Mouse (Mus musculus) cerebellum, postnatal 25 days (tissue): ENCODE data around the gene Capn7.

ENCODE experiments used
- DNase-seq, 2 experiments: peaks; one replicate each; pipeline ENCODE4 v3.0.0; 2021; ENCODE audit warnings: mixed read lengths in 2 of 2

Gene Capn7

GRCm38 (mm10) chr14:31367951-31368350, 31.5 kb downstream of the Capn7 start:
- no peak for DNase-seq

- DNase-seq = no peak
Observed at GRCm38 (mm10) chr14:31369377-31369776, 32.9 kb downstream of the Capn7 start.

GRCm38 (mm10) chr14:31374390-31374789, 38.0 kb downstream of the Capn7 start:
- no peak for DNase-seq

- DNase-seq = no peak
Observed at GRCm38 (mm10) chr14:31376331-31376730, 39.9 kb downstream of the Capn7 start.

DNA sequence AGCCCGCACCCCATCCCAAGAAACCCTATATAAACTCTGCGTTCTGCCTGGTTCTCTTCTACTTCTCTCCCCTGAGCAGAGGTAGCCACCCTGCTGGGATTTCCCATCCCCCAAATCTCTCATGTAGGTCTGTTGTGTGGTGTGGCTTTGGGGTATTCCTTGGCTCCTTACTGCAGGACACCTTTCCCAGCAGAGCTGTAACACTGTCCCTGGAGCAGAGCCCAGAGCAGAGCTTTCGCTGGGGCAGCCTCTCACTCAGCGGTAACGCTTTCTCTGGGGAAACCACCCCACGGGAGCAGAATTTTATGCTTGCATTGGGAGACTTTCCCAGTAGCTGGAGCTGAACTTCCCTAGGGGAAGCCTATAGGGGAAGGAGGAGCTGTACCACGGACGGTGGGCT, 45.8 kb downstream of the Capn7 start:
- DNase-seq = peak; percentile 69 to 75

GRCm38 (mm10) chr14:31383470-31384050, 47.1 kb downstream of the Capn7 start:
- peak; percentile 82 for DNase-seq

- DNase-seq = peak; percentile 82
Observed at GRCm38 (mm10) chr14:31384366-31385323, 48.2 kb downstream of the Capn7 start.

- DNase-seq = peak; percentile 34 to 46
Observed at GRCm38 (mm10) chr14:31385406-31385805, 49.0 kb downstream of the Capn7 start.

DNA sequence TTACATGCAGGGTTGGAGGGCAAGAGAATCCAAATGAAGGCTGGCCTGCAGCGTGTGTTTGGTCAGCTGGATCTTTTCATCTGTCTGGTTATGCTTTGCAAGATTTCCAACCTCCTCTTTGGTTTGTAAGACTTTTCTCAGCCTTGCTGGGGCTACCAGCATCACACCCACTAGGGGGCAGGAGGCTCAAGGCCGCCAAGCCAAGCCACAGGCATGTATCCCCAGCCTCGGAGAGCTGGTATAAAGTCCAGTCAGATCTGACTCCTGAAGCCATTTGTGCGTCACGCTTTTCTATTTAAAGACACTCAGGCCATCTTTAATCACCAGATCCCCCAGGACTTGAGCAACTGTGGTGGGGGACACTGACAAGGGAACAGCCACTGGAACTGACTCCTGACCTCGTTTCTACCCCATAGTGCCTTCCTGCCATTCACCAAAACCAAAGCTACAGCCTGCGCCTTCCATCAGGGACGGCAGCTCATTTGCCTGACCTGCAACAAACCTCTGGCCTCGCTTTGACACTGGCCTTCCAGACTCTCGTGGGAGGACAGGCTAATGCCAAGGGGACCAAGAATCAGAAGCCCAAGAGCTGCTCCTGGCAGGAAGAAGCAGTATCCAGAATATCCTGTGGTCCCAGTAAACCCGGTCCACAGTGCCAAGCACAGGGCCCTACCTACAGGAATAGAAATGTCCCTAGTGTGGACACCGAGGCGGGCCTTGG, 49.7 kb downstream of the Capn7 start:
- peak; percentile 81 to 89 for DNase-seq

DNA sequence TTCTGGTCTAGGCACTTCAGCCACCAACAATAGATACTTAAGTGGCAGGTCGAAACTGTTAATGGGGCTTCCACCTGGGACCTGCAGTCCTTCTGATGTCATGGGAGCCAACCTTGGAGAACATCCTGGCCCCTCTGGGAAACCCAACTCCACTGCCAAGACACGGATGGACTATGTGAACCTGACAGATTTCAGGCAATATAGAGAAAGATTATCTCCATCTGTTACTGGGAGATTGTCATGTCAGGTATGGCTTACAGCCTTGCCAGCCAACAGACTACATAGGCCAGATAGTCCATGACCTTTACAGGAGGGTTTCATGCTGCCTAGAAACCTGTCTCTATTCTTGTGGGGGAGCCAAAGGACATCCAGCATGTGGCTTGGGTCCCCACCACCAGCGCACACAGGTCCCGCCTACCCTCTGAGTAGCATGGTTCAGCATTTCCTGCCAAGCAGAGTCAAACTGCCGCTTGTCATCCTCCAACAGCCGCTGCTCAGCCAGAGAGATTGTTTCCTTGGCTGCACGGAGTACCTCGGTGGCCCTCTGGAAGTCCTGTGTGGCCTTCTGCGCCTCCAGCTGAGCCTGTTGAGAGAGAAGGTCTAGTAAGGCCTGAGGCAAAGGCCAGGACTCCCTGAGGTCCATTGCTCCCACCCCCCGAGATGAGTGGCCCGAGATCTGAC, 51.0 kb downstream of the Capn7 start:
- DNase-seq = peak; percentile 66 to 67

DNA sequence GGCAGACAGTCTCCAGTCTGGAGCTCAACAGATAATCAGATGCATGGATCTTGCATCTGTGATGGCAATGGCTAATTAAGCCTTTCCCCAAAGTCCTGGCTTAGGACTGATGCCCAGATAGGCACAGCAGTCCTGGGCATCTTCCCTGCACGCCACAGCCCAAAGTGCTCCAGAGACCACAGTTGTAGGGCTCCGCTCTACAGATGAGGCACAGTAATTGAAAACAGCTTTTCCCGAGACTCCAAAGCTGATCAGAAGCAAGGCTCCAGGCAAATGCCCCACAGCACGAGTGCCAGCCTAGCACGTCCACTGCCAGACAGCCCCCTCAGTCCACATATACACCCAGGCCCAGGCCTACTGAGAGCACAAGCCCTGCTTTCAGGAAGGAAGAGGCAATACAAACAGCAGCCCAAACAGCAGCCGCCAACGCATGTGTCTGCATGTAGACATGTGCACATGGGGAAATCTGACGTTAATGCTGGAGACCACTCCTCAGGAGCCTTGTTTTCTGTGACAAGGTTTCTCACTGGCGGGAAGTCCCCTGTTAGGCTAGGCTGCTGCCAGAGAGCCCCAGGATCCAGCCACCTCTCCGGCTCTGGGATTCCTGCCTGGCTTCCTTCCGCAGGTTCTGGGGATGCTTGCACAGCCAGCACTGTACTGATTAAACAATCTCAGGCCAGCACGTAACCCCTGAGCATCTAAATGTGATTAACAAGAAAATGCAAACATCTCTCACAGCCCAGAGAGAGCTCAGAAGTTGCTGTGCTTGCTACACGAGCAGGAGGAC, 51.8 kb downstream of the Capn7 start:
- peak; percentile 60 to 61 for DNase-seq

- DNase-seq = peak; percentile 11 to 16
Observed at GRCm38 (mm10) chr14:31389421-31390147, 53.1 kb downstream of the Capn7 start.

DNA sequence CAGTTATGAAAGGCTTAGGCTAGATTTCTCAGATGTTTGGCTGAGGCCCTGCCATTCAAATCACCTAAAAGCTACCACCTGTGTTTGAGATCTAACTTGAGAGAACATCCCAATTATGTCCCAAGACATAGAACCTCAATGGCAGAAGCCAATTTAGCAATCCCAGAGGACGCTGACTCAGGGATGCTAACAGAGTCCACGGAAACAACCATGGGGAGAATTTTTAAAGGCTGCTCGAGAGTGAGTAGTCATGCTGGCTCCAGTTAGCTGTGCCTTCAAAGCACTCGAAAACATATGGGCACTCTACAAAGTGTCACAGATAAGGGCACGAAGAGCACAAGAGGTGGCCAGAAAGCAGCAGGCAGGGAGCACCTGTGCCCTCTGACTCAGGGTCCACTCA, 55.9 kb downstream of the Capn7 start:
- no peak for DNase-seq

DNA sequence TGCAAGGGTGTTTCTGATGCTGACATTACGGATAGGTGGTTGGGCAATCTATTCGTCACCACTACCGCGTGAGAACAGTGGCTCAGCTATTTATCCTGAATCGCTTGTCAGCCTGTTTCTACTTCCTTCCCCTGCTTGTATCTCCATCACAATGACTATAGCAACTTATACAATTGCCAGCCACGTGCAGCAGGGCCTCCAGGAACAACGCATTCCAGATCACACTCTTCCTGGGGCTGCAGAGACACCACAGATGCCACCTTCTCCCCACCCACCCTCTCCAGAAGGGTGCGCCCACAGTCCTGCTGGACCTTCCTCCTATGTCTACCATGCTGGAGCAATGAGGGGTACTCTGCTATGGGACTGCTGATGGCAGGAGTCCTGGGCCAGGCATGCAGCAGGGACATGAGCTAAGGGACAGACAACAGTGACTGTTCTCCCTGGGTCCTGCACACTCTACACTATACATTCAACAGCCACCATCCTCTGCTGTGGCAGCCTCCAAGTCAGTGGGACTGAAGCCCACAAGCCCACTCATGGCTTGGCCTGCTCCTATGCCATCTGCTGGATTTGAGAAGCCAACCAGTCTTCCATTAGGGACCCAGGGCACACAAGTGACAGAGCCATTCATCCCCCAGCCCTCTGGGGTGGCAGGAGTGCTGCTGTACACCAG, 56.6 kb downstream of the Capn7 start:
- DNase-seq = peak in 1 of 2 experiments; percentile 47

GRCm38 (mm10) chr14:31393546-31393890, 57.1 kb downstream of the Capn7 start:
- no peak for DNase-seq

GRCm38 (mm10) chr14:31393936-31394630, 57.6 kb downstream of the Capn7 start:
- peak; percentile 76 to 78 for DNase-seq

GRCm38 (mm10) chr14:31394822-31395532, 58.5 kb downstream of the Capn7 start:
- DNase-seq = no peak

DNA sequence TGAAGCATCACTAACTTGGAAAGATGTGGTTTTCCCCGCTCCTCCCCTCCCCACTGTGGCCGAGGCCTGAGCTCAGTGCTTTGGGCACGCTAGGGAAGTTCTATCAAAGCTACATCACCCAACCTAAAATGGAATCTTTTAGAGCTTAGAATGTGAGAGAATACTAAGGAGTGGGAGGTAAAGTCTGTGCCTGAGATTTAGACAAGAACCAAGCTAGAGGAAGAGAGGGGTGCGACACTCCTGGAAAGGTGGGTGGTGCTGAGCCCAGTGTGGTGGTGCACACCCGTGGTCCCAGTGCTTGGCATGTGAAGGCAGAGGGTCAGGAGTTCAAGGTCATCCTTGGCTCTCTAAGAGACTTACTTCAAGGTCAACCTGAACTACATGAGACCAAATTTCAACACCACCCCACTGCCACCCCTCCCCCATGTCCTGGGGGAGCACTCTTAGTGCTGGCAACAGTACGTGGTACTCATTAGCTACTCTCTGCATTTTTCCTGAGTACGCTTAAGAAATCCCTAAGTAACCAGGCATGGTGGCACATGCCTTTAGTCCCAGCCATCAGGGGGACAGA, 59.3 kb downstream of the Capn7 start:
- no peak for DNase-seq

GRCm38 (mm10) chr14:31396428-31396827, 60.0 kb downstream of the Capn7 start:
- no peak for DNase-seq
